Mouse (Mus musculus) MEL (cell line): Measurements from ENCODE around the gene Hnrnpc. TPM values are rescaled to one million over a fixed set of nuclear protein-coding genes. Genes with fewer than 3 reads are reported as not detected.

ENCODE experiments used
- DNase-seq: peaks from one replicate; pipeline ENCODE4 v3.0.0; 2011; ENCODE audit warnings: low read depth, low spot score
- H3K27ac ChIP-seq: 2 replicates; pipeline ENCODE4 v1.5.1; 2012; ENCODE audit warnings: low read depth, mild to moderate bottlenecking, control low read depth, low read length, moderate library complexity; ENCODE audit not compliant: control insufficient read depth
- H3K27me3 ChIP-seq, 2 experiments: fragments of 150-350 bp in 1 of 2; sonication (generic) in 1 of 2; 2 replicates each; pipeline ENCODE4 v1.6.1; 2012; ENCODE audit warnings: low read length in 2 of 2, mild to moderate bottlenecking in 2 of 2, improper control_type of control experiment in 1 of 2, moderate library complexity in 1 of 2; ENCODE audit not compliant: insufficient read depth in 2 of 2, control insufficient read depth in 1 of 2
- H3K36me3 ChIP-seq, 2 experiments: 2 replicates each; pipeline ENCODE4 v1.6.1; 2012 to 2014; ENCODE audit warnings: low read length in 2 of 2, improper control_type of control experiment in 1 of 2, inconsistent platforms in 1 of 2, mild to moderate bottlenecking in 1 of 2; ENCODE audit not compliant: insufficient read depth in 2 of 2, control insufficient read depth in 1 of 2
- H3K4me1 ChIP-seq, 2 experiments: fragments of 150-350 bp in 1 of 2; sonication (generic) in 1 of 2; 2 replicates each; pipeline ENCODE4 v1.6.1; 2012; ENCODE audit warnings: low read length in 2 of 2, improper control_type of control experiment in 1 of 2, mild to moderate bottlenecking in 1 of 2; ENCODE audit not compliant: insufficient read depth in 2 of 2, control insufficient read depth in 1 of 2
- H3K4me3 ChIP-seq, 2 experiments: fragments of 150-350 bp in 1 of 2; sonication (generic) in 1 of 2; 2 replicates each; pipeline ENCODE4 v1.5.1; 2012; ENCODE audit warnings: low read depth in 2 of 2, low read length in 2 of 2, mild to moderate bottlenecking in 2 of 2, moderate library complexity in 2 of 2, control low read depth in 1 of 2, improper control_type of control experiment in 1 of 2; ENCODE audit not compliant: control insufficient read depth in 1 of 2, insufficient read depth in 1 of 2
- H3K79me2 ChIP-seq: 2 replicates; pipeline ENCODE4 v1.6.1; 2012; ENCODE audit warnings: mild to moderate bottlenecking, low read length, moderate library complexity; ENCODE audit not compliant: control insufficient read depth, poor library complexity, insufficient read depth
- H3K9ac ChIP-seq: 2 replicates; pipeline ENCODE4 v1.6.1; 2012; ENCODE audit warnings: low read depth, mild to moderate bottlenecking, control low read depth, low read length, moderate library complexity; ENCODE audit not compliant: control insufficient read depth, poor library complexity, severe bottlenecking
- H3K9me3 ChIP-seq: fragments of 150-350 bp; sonication (generic); replicated peaks from 2 replicates; pipeline ENCODE4 v1.6.1; 2012; ENCODE audit warnings: mild to moderate bottlenecking, low read length, improper control_type of control experiment, moderate library complexity; ENCODE audit not compliant: insufficient read depth
- CHD1 ChIP-seq: IDR thresholded peaks from 2 replicates; pipeline ENCODE4 v1.6.1; 2012; ENCODE audit warnings: low read depth, mild to moderate bottlenecking, inconsistent platforms, low read length, improper control_type of control experiment
- CHD2 ChIP-seq: IDR thresholded peaks from 2 replicates; pipeline ENCODE4 v1.6.1; 2011; ENCODE audit warnings: low read length, improper control_type of control experiment
- E2F4 ChIP-seq: IDR thresholded peaks from 2 replicates; pipeline ENCODE4 v1.6.1; 2011; ENCODE audit warnings: low read depth, low read length, improper control_type of control experiment, borderline replicate concordance
- ELF1 ChIP-seq: IDR thresholded peaks from 2 replicates; pipeline ENCODE4 v1.6.1; 2014; ENCODE audit warnings: low read depth, mild to moderate bottlenecking, inconsistent platforms, low read length, improper control_type of control experiment, moderate library complexity
- EP300 ChIP-seq, 2 experiments: IDR thresholded peaks; 2 replicates each; pipeline ENCODE4 v1.6.1; 2011; ENCODE audit warnings: improper control_type of control experiment in 2 of 2, low read length in 2 of 2, low read depth in 1 of 2, mild to moderate bottlenecking in 1 of 2
- ETS1 ChIP-seq: IDR thresholded peaks from 2 replicates; pipeline ENCODE4 v1.6.1; 2012; ENCODE audit warnings: low read depth, mild to moderate bottlenecking, inconsistent platforms, low read length, improper control_type of control experiment, moderate library complexity
- GATA1 ChIP-seq: IDR thresholded peaks from 2 replicates; pipeline ENCODE4 v1.6.1; 2011; ENCODE audit warnings: low read depth, low read length, improper control_type of control experiment
- JUND ChIP-seq: IDR thresholded peaks from 2 replicates; pipeline ENCODE4 v1.6.1; 2011; ENCODE audit warnings: low read depth, mild to moderate bottlenecking, improper control_type of control experiment, low read length
- KAT2A ChIP-seq: conservative IDR thresholded peaks from 2 replicates; pipeline ENCODE4 v1.6.1; 2012; ENCODE audit warnings: low read depth, low read length, improper control_type of control experiment, inconsistent platforms
- MAX ChIP-seq: IDR thresholded peaks from 2 replicates; pipeline ENCODE4 v1.6.1; 2011; ENCODE audit warnings: low read length, improper control_type of control experiment
- MXI1 ChIP-seq: IDR thresholded peaks from 2 replicates; pipeline ENCODE4 v1.6.1; 2011; ENCODE audit warnings: mild to moderate bottlenecking, low read depth, low read length, improper control_type of control experiment
- MYB ChIP-seq: IDR thresholded peaks from 2 replicates; pipeline ENCODE4 v1.6.1; 2011; ENCODE audit warnings: mild to moderate bottlenecking, low read depth, low read length, improper control_type of control experiment
- NELFE ChIP-seq: IDR thresholded peaks from 2 replicates; pipeline ENCODE4 v1.6.1; 2011; ENCODE audit warnings: low read depth, low read length, improper control_type of control experiment
- RCOR1 ChIP-seq: IDR thresholded peaks from 2 replicates; pipeline ENCODE4 v1.6.1; 2012; ENCODE audit warnings: low read depth, mild to moderate bottlenecking, inconsistent platforms, low read length, improper control_type of control experiment
- SIN3A ChIP-seq: IDR thresholded peaks from 2 replicates; pipeline ENCODE4 v1.6.1; 2012; ENCODE audit warnings: low read length, improper control_type of control experiment, inconsistent platforms
- SMC3 ChIP-seq: IDR thresholded peaks from 2 replicates; pipeline ENCODE4 v1.6.1; 2011; ENCODE audit warnings: low read depth, low read length, improper control_type of control experiment
- TAL1 ChIP-seq: IDR thresholded peaks from 2 replicates; pipeline ENCODE4 v1.6.1; 2012; ENCODE audit warnings: mild to moderate bottlenecking, inconsistent platforms, low read length, moderate library complexity, mixed read lengths
- USF2 ChIP-seq, 2 experiments: IDR thresholded peaks; 2 replicates each; pipeline ENCODE4 v1.6.1; 2011 to 2012; ENCODE audit warnings: improper control_type of control experiment in 2 of 2, low read length in 2 of 2, borderline replicate concordance in 1 of 2, inconsistent platforms in 1 of 2, low read depth in 1 of 2, mild to moderate bottlenecking in 1 of 2; ENCODE audit not compliant: insufficient read depth in 1 of 2
- ZMIZ1 ChIP-seq: IDR thresholded peaks from 2 replicates; pipeline ENCODE4 v1.6.1; 2012; ENCODE audit warnings: low read depth, mild to moderate bottlenecking, inconsistent platforms, low read length, improper control_type of control experiment, moderate library complexity
- polyA plus RNA-seq, 2 experiments: library from polyadenylated mRNA; stranded (reverse) in 1 of 2; unstranded in 1 of 2; fragments of >175 nt in 1 of 2; fragments of >200 nt in 1 of 2; gene quantifications; 2 replicates each; pipeline versions ENCODE4 v1.2.1 to v1.2.4; 2012; ENCODE audit warnings: low replicate concordance in 2 of 2, low read depth in 1 of 2; ENCODE audit not compliant: insufficient read length in 2 of 2, insufficient read depth in 1 of 2, missing spikeins in 1 of 2
- total RNA-seq: library from RNA; depleted of rRNA; stranded (reverse); fragments of 300-350 nt; gene quantifications from 2 replicates; pipeline ENCODE4 v1.2.3, GENCODE M21; 2012

The Hnrnpc gene
- total and polyA plus RNA-seq, 3 experiments = 272 to 3,096 (median 626) TPM

DNA sequence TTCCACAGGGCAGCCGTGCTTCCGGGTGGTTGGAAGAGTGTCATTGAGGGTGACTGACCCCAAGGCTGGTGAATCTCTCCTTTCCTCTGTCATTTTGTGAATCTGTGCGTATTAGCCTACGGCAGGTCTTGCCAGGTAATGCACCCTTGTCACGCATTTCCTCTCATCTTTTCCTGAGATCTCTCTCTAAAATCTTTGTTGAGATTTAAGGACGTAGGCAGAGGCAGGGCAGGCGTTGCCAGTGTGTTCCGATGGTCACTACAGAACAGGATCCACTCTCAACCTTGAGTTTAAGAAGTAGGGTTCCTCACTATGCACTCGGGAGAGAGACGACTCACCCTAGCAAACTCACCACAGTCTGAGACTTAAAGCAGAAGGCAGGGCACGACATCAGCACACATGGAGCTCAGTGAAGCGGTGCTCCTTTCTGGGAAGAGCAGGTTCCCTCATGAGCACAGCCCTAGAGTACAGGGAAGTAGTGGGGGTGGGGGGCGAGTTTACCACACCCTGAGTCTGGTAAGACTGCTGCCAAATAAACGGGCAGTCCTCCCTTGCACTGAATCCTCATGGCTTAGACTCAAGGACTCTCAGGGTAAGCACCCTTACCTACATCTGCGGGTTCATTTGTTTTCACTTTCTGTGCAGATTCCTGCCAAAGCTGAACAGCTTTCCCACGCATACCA, 37.8 kb upstream of the Hnrnpc start:
- H3K4me1 ChIP-seq = peaks cover 0 to 3% of the 10 kb centered on the region in 2 experiments; a peak in 2 of 4 replicates
- H3K79me2 ChIP-seq = no peaks in the 10 kb centered on the region
- no peak for DNase-seq
- no peaks in the 10 kb centered on the region for H3K9me3 ChIP-seq
- TF ChIP-seq KAT2A = no peak
- no peak for TF ChIP-seq CHD2
- no peak for TF ChIP-seq JUND
- TF ChIP-seq TAL1 = no peak
- TF ChIP-seq GATA1 = no peak
- no peak for TF ChIP-seq RCOR1
- TF ChIP-seq NELFE = no peak
- no peak for TF ChIP-seq ELF1
- TF ChIP-seq MXI1 = no peak
- TF ChIP-seq E2F4 = no peak
- TF ChIP-seq MAX = no peak
- no peak for TF ChIP-seq MYB
- TF ChIP-seq USF2 (IDR thresholded peaks at IDR 0.05; ENCODE audit: borderline replicate concordance in 1 of 2, insufficient read depth in 1 of 2, low read depth in 1 of 2, low read length in 2 of 2) = no peak
- no peak for TF ChIP-seq EP300 (IDR thresholded peaks at IDR 0.05; ENCODE audit: low read depth in 1 of 2, low read length in 2 of 2)
- no peak for TF ChIP-seq ETS1
- no peak for TF ChIP-seq CHD1
- no peak for TF ChIP-seq SIN3A
- no peak overlapping the region for H3K4me3 ChIP-seq
- no peak overlapping the region for H3K9ac ChIP-seq
- H3K27ac ChIP-seq = no peak overlapping the region
- no peaks in the 10 kb centered on the region for H3K36me3 ChIP-seq
- peaks cover 4 to 6% of the 10 kb centered on the region in 2 experiments; a peak in 2 of 4 replicates for H3K27me3 ChIP-seq

DNA sequence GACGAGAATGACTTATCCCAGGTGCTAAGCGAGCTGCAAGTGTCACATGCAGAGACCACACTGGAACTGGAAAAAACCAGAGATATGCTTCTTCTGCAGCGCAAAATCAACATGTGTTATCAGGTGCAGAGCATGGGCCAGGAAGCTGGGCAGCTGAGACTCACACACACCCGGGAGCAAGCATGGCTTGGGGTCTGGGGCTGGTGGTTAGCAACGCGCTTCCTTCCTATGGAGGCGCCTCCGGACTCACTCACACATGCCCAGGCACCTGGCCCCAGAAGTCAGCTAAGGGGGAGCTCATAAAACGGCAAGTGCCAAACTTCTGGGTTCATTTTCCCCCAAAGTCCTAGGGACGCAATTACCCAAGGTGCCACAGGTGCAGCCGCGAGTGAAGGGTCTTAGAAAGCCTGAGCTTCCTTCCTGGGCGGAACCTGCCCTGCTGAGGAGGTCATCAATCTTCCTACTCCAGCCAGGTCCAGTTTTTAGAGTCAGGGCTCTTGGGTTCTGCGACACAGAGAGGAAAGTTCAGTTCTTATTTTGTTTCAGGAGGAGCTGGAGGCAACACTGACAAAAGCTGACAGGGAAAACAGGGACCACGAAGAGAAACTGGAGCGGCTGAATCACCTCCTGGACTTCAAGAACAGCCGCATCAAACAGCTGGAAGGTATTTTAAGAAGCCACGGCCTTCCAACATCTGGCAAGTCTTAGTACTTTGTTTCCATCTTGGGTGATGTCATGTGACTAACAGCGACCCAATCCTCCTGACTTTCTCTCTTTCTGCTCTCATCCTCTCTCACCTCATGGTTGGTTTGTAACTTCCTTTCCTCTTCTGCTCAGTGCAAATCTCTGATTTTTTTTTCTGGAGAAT, 37.0 kb upstream of the Hnrnpc start:
- no peak overlapping the region for H3K9ac ChIP-seq
- H3K79me2 ChIP-seq = no peaks in the 10 kb centered on the region
- TF ChIP-seq MAX (no peak), SMC3 (no peak), ZMIZ1 (no peak)
- TF ChIP-seq, all 39 proteins: peak for 0
- Histone ChIP-seq H3K36me3 (no peaks in the 10 kb centered on the region), H3K27me3 (peaks cover 4 to 6% of the 10 kb centered on the region in 2 experiments; a peak in 2 of 4 replicates), H3K4me3 (no peak overlapping the region), H3K9me3 (no peaks in the 10 kb centered on the region), H3K27ac (no peak overlapping the region), H3K4me1 (peaks cover 0 to 3% of the 10 kb centered on the region in 2 experiments; a peak in 2 of 4 replicates)
- DNase-seq = no peak
